Mouse (Mus musculus) stomach, postnatal 0 days (tissue): ENCODE measurements around the gene Alpk1.

Source experiments
- CTCF ChIP-seq: IDR thresholded peaks from 2 replicates; pipeline ENCODE4 v1.5.1; 2016; ENCODE audit warnings: antibody characterized with exemption, low read depth, mild to moderate bottlenecking, moderate library complexity
- EP300 ChIP-seq: optimal IDR thresholded peaks from 2 replicates; pipeline ENCODE3; 2016; ENCODE audit warnings: antibody characterized with exemption

GRCm38 (mm10) chr3:127698636-127699035 lies 81.7 kb downstream of the Alpk1 start:
- TF ChIP-seq CTCF (no peak), EP300 (no peak)
